Mouse (Mus musculus) erythroblast, embryonic 14.5 days (primary cell): ENCODE results near the gene Bptf.

ENCODE experiments used
- GATA1 ChIP-seq: IDR thresholded peaks from 2 replicates; pipeline ENCODE4 v1.6.1; 2012; ENCODE audit warnings: low read length, inconsistent platforms, mixed read lengths
- TAL1 ChIP-seq: IDR thresholded peaks from 3 replicates; pipeline ENCODE4 v1.6.1; 2012; ENCODE audit warnings: low read length, inconsistent platforms, mixed read lengths

DNA sequence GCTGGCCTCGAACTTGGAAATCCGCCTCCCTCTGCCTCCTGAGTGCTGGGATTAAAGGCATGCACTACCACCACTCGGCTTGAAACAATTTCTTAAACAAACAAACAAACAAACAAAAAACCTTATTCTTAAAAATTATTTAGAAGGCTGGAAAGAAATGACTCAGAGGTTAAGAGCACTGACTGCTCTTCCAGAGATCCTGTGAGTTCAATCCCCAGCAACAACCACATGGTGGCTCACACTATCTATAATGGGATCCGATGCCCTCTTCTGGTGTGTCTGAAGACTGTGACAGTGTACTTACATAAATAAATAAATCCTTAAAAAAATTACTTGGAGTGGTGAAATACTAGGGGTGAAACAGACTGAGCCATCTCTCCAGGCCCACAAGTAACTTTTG is 29.3 kb upstream of the Bptf start:
- TF ChIP-seq TAL1, result no peak
- TF ChIP-seq GATA1, result no peak
